Mouse (Mus musculus) E14TG2a.4 (cell line): ENCODE data around the gene Mical3.
"Not testable (repeated sequence)": the region's sequence is repeated elsewhere in the genome, so short reads cannot be mapped to it uniquely, and the experiment has no call there.

Experiments
- CTCF ChIP-seq: conservative IDR thresholded peaks from 2 replicates; pipeline ENCODE4 v1.5.1; 2014; ENCODE audit warnings: low read length
- NANOG ChIP-seq: IDR thresholded peaks from 2 replicates; pipeline ENCODE4 v1.6.1; 2014; ENCODE audit warnings: borderline replicate concordance, low read length, mixed read lengths
- POU5F1 ChIP-seq: IDR thresholded peaks from 2 replicates; pipeline ENCODE4 v1.6.1; 2014; ENCODE audit warnings: low read length, borderline replicate concordance

DNA sequence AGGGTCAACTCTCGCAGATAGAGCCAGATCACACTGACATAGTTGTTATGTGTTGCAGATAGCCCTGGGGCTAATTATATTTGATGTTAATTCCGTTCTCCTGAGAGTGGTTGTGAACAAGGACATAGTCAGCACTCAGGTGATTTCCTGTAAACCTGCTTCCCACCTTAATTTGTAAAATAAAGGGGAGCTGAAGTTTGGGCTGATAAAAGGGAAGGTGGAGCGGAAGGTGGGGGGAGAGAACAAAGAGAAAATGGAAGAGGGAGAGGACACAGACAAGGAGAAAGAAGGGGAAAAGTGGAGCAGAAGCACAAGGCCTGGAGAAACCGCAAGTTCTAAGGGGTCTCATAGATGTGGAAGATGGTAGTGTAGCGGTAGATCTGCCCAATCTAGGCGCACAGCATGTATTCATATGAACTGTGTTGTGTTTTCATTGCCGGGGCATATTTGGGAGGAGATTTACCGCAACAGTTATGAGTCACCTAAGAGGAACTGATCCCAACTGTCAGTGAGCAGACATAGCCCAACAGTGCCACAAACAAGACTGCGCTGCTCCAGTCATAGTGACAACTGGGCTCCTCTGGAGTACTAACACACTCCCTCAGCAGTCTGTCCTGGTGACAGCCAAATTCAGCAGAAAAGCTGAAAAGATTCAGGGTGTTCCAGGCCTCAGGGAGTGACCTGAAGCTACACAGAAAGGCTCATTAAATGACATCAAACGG is 222.8 kb downstream of the Mical3 start:
- not testable (repeated sequence) for TF ChIP-seq CTCF, NANOG, POU5F1
